Mouse (Mus musculus): ENCODE data around the gene Kcnb1.
A peak's percentile ranks its signal among the peaks of the same experiment; 100 is the strongest.

The Kcnb1 gene

GRCm38 (mm10) chr2:167090271-167090670, 99.7 kb downstream of the Kcnb1 start:
- ATAC-seq (ENCODE audit: insufficient number of reproducible peaks, low FRiP score, low TSS enrichment), result no peak

- no peak for ATAC-seq (ENCODE audit: insufficient number of reproducible peaks, low FRiP score, low TSS enrichment)
Observed at GRCm38 (mm10) chr2:167086836-167087235, 103.1 kb downstream of the Kcnb1 start.

- no peak for ATAC-seq (ENCODE audit: insufficient number of reproducible peaks, low FRiP score, low TSS enrichment)
Observed at GRCm38 (mm10) chr2:167086092-167086491, 103.9 kb downstream of the Kcnb1 start.

GRCm38 (mm10) chr2:167081639-167082038, 108.3 kb downstream of the Kcnb1 start:
- ATAC-seq (ENCODE audit: insufficient number of reproducible peaks, low FRiP score, low TSS enrichment), result no peak

GRCm38 (mm10) chr2:167081135-167081534, 108.8 kb downstream of the Kcnb1 start:
- ATAC-seq (ENCODE audit: insufficient number of reproducible peaks, low FRiP score, low TSS enrichment), result no peak

GRCm38 (mm10) chr2:167080387-167080786, 109.6 kb downstream of the Kcnb1 start:
- no peak for ATAC-seq (ENCODE audit: insufficient number of reproducible peaks, low FRiP score, low TSS enrichment)

GRCm38 (mm10) chr2:167079535-167080257, 110.3 kb downstream of the Kcnb1 start:
- peak; percentile 91 for ATAC-seq (ENCODE audit: insufficient number of reproducible peaks, low FRiP score, low TSS enrichment)

GRCm38 (mm10) chr2:167078931-167079495, 110.9 kb downstream of the Kcnb1 start:
- peak; percentile 51; the same call in 1 of the 2 replicates for ATAC-seq (ENCODE audit: insufficient number of reproducible peaks, low FRiP score, low TSS enrichment)

- ATAC-seq (ENCODE audit: insufficient number of reproducible peaks, low FRiP score, low TSS enrichment), result no peak
Observed at GRCm38 (mm10) chr2:167078486-167078885, 111.5 kb downstream of the Kcnb1 start.

- ATAC-seq (ENCODE audit: insufficient number of reproducible peaks, low FRiP score, low TSS enrichment), result no peak
Observed at GRCm38 (mm10) chr2:167077199-167077962, 112.6 kb downstream of the Kcnb1 start.

- ATAC-seq (ENCODE audit: insufficient number of reproducible peaks, low FRiP score, low TSS enrichment), result no peak
Observed at GRCm38 (mm10) chr2:167076759-167077158, 113.2 kb downstream of the Kcnb1 start.

GRCm38 (mm10) chr2:167076352-167076751, 113.6 kb downstream of the Kcnb1 start:
- no peak for ATAC-seq (ENCODE audit: insufficient number of reproducible peaks, low FRiP score, low TSS enrichment)

GRCm38 (mm10) chr2:167074587-167074986, 115.4 kb downstream of the Kcnb1 start:
- no peak for ATAC-seq (ENCODE audit: insufficient number of reproducible peaks, low FRiP score, low TSS enrichment)

GRCm38 (mm10) chr2:167071641-167072601, 118.0 kb downstream of the Kcnb1 start:
- ATAC-seq (ENCODE audit: insufficient number of reproducible peaks, low FRiP score, low TSS enrichment), result peak; percentile 77

- no peak for ATAC-seq (ENCODE audit: insufficient number of reproducible peaks, low FRiP score, low TSS enrichment)
Observed at GRCm38 (mm10) chr2:167071266-167071640, 118.7 kb downstream of the Kcnb1 start.

GRCm38 (mm10) chr2:167070341-167070740, 119.6 kb downstream of the Kcnb1 start:
- peak; percentile 53; the same call in 1 of the 2 replicates for ATAC-seq (ENCODE audit: insufficient number of reproducible peaks, low FRiP score, low TSS enrichment)

GRCm38 (mm10) chr2:167067575-167067974, 122.4 kb downstream of the Kcnb1 start:
- no peak for ATAC-seq (ENCODE audit: insufficient number of reproducible peaks, low FRiP score, low TSS enrichment)

GRCm38 (mm10) chr2:167066528-167067516, 123.1 kb downstream of the Kcnb1 start:
- no peak for ATAC-seq (ENCODE audit: insufficient number of reproducible peaks, low FRiP score, low TSS enrichment)

- ATAC-seq (ENCODE audit: insufficient number of reproducible peaks, low FRiP score, low TSS enrichment), result no peak
Observed at GRCm38 (mm10) chr2:167066031-167066430, 123.9 kb downstream of the Kcnb1 start.
